Mouse (Mus musculus) kidney, adult 2 months (tissue): ENCODE data around the gene Arl14ep. TPM values are rescaled to one million over a fixed set of nuclear protein-coding genes. Genes with fewer than 3 reads are reported as not detected.

ENCODE experiments used
- DNase-seq: peaks from one replicate; pipeline ENCODE4 v3.0.0; 2021
- H3K27ac ChIP-seq: fragments of 200-500 bp; 2 replicates; pipeline ENCODE4 v1.5.1; 2012; ENCODE audit warnings: low read depth, low read length, control low read depth, inconsistent platforms; ENCODE audit not compliant: insufficient read depth
- H3K27me3 ChIP-seq: fragments of 200-500 bp; replicated peaks from 2 replicates; pipeline ENCODE4 v1.6.1; 2012; ENCODE audit warnings: mild to moderate bottlenecking, moderate library complexity, low read length, inconsistent platforms; ENCODE audit not compliant: control insufficient read depth, insufficient read depth
- H3K36me3 ChIP-seq: fragments of 200-500 bp; 2 replicates; pipeline ENCODE4 v1.6.1; 2012; ENCODE audit warnings: mild to moderate bottlenecking, moderate library complexity, low read length, inconsistent platforms; ENCODE audit not compliant: control insufficient read depth, insufficient read depth
- H3K4me1 ChIP-seq: fragments of 200-500 bp; 2 replicates; pipeline ENCODE4 v1.6.1; 2011; ENCODE audit warnings: low read length; ENCODE audit not compliant: control insufficient read depth, insufficient read depth
- H3K4me3 ChIP-seq: fragments of 200-500 bp; 2 replicates; pipeline ENCODE4 v1.5.1; 2011; ENCODE audit warnings: mild to moderate bottlenecking, low read depth, low read length, control low read depth; ENCODE audit not compliant: insufficient read depth
- CTCF ChIP-seq: fragments of 200-500 bp; conservative IDR thresholded peaks from 2 replicates; pipeline ENCODE4 v1.5.1; 2011; ENCODE audit warnings: low read depth, mild to moderate bottlenecking, control low read depth, low read length, moderate library complexity, mixed read lengths; ENCODE audit not compliant: insufficient read depth, insufficient read length
- POLR2A ChIP-seq: fragments of 200-500 bp; IDR thresholded peaks from one replicate; pipeline ENCODE4 v1.6.1; 2011; ENCODE audit warnings: low read depth, low read length, control low read depth
- WGBS: fragments of 180-500 bp; shearing (Covaris S2); methylation state at CpG from one replicate; pipeline ENCODE4 v1.1.7; 2018; 5-methylcytosine and 5-hydroxymethylcytosine counted together
- polyA plus RNA-seq: library from polyadenylated mRNA; depleted of rRNA; stranded (reverse); fragments of >200 nt; gene quantifications from 2 replicates; pipeline ENCODE4 v1.2.3, GENCODE M21; 2012; rRNA removed

The Arl14ep gene
- polyA plus RNA-seq, 1 experiment, result 6.7 TPM

DNA sequence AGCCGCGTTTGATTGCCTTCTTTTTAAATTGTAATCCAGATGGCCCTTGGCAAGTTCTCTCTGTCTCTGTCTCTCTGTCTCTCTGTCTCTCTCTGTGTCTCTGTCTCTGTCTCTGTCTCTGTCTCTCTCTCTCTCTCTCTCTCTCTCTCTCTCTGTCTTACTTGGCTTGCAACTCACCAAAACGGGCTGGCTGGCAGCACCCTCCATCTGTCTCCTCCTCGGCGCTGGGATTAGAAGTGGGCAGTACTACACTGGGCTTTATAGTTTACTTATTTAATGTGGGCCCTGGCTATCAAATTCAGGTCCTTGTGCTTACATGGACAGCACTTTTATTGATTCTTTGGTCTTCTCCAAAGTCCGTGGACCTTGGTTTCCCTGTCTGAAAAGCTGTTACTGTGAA, 18.1 kb downstream of the Arl14ep start:
- no peak for TF ChIP-seq POLR2A
- TF ChIP-seq CTCF, result no peak
- 39% methylated on average over 6 of the region's 6 CpGs for WGBS

DNA sequence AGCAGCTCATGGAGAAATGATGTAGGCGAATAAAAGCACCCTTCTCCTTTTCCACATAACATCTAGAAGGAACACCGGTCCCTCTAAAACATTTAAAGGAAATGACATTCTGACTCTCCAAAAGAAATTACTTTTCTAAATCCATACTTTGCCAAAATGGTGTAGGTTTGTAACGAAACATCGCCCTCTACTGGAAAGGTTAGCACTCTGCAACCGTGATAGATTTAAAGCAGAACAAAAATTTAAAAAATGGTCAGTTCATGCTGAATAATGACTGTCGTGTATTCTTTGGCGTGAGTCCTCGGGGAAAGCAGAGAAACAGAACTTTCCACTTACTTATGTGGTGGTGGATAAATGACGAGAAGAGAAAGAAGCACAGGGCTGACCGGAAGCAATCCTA, 18.6 kb downstream of the Arl14ep start:
- 0 out of 2 replicates have a peak, but pooled peaks have one; percentile 13 for TF ChIP-seq CTCF
- no peak for TF ChIP-seq POLR2A
- Histone ChIP-seq H3K27ac (no peak overlapping the region), H3K27me3 (no peaks in the 10 kb centered on the region), H3K4me1 (peaks cover 16% of the 10 kb centered on the region), H3K4me3 (no peak overlapping the region), H3K36me3 (no peaks in the 10 kb centered on the region)
- peak; percentile 50 for DNase-seq
- 9% methylated on average over 10 of the region's 10 CpGs for WGBS

More for the DNA sequence above, 18.1 kb downstream of the Arl14ep start:
- Histone ChIP-seq H3K27me3 (no peaks in the 10 kb centered on the region), H3K27ac (0 out of 2 replicates have a peak overlapping the region, but pooled peaks have one; percentile 14), H3K4me1 (peaks cover 17% of the 10 kb centered on the region), H3K4me3 (no peak overlapping the region), H3K36me3 (no peaks in the 10 kb centered on the region)
- peak; percentile 14 for DNase-seq

- H3K4me1 ChIP-seq, result peaks cover 11% of the 10 kb centered on the region
- H3K4me3 ChIP-seq, result no peak overlapping the region
- H3K27ac ChIP-seq, result no peak overlapping the region
- 50% methylated on average over 6 of the region's 6 CpGs for WGBS
- no peak for DNase-seq
- no peaks in the 10 kb centered on the region for H3K27me3 ChIP-seq
- no peaks in the 10 kb centered on the region for H3K36me3 ChIP-seq
- no peak for TF ChIP-seq POLR2A
- no peak for TF ChIP-seq CTCF
Measured at GRCm38 (mm10) chr2:106954975-106955374, 19.2 kb downstream of the Arl14ep start.

GRCm38 (mm10) chr2:106942451-106942850, 31.8 kb downstream of the Arl14ep start:
- Histone ChIP-seq H3K27ac (no peak overlapping the region), H3K4me1 (no peaks in the 10 kb centered on the region; the same call in 1 of the 2 replicates), H3K4me3 (no peak overlapping the region), H3K36me3 (no peaks in the 10 kb centered on the region), H3K27me3 (no peaks in the 10 kb centered on the region)
- WGBS, result 82% methylated on average over 1 of the region's 1 CpGs
- peak; percentile 44 for DNase-seq
- TF ChIP-seq POLR2A, result no peak
- no peak for TF ChIP-seq CTCF

DNA sequence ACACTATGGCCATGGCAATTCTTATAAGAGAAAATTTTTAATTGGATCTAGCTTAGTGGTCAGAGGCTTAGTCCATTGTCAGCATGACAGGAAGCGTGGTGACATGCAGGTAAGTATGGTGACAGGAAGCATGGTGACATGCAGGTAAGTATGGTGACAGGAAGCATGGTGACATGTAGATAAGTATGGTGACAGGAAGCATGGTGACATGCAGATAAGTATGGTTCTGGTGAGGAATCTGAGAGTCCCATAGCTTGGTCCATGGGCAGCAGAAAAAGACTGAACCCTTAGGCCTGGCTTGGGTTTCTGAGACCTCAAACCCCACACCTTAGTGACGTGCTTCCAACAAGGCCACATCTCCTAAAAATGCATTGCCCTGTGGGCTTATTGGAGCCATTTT, 38.5 kb downstream of the Arl14ep start:
- no peak for DNase-seq
- H3K4me1 ChIP-seq, result no peaks in the 10 kb centered on the region; the same call in 1 of the 2 replicates
- no peak overlapping the region for H3K27ac ChIP-seq
- WGBS, result 89% methylated on average over 2 of the region's 2 CpGs
- H3K36me3 ChIP-seq, result no peaks in the 10 kb centered on the region
- no peak for TF ChIP-seq POLR2A
- TF ChIP-seq CTCF, result no peak
- H3K27me3 ChIP-seq, result no peaks in the 10 kb centered on the region; the same call in 1 of the 2 replicates
- H3K4me3 ChIP-seq, result no peak overlapping the region

- H3K36me3 ChIP-seq, result no peaks in the 10 kb centered on the region
- no peaks in the 10 kb centered on the region; the same call in 1 of the 2 replicates for H3K27me3 ChIP-seq
- WGBS, result 71% methylated on average over 3 of the region's 3 CpGs
- TF ChIP-seq CTCF (no peak), POLR2A (no peak)
- H3K27ac ChIP-seq, result no peak overlapping the region
- H3K4me3 ChIP-seq, result no peak overlapping the region
- H3K4me1 ChIP-seq, result no peaks in the 10 kb centered on the region
- no peak for DNase-seq
Measured at GRCm38 (mm10) chr2:106929906-106930305, 44.3 kb downstream of the Arl14ep start.

Other genes with a start within 250 kb of the Arl14ep start
- not detected in 2 replicates for gene Fshb, start 85.2 kb upstream of the Arl14ep start, polyA plus RNA-seq